ENCODE assay signal across 22 mouse cellular contexts in genomic region chr6:140998069-140998468, GRCm38 (mm10).
"Had no signal": no experiment of that assay in that cellular context is flagged by ENCODE, and none has a peak within 500 bp of the region (broad histone marks: within the 10 kb centered on the region; RNA-seq: fewer than 3 reads in every experiment).

No protein-coding gene starts in this region.

- H3K9me3 ChIP-seq: intestine, embryonic 15.5 days; limb, embryonic 13.5 days; lung, embryonic 15.5 days; midbrain, embryonic 12.5 days had no signal

- DNase-seq: kidney, adult 11 months; kidney, adult 8-10 months; kidney, postnatal 10 days; kidney, postnatal 36 days; layer of hippocampus, postnatal 36 days; left cerebral cortex, postnatal 4 days; liver, embryonic 13.5 days; lung, postnatal 10 days; lung, postnatal 36 days; right cerebral cortex, adult 18-20 months; right cerebral cortex, postnatal 14 days; right cerebral cortex, postnatal 4 days; thymus, adult 2 months; thymus, postnatal 25 days had no signal

- H3K4me1 ChIP-seq: intestine, embryonic 15.5 days; kidney, embryonic 15.5 days; limb, embryonic 13.5 days; liver, embryonic 13.5 days; megakaryocyte, embryonic 14.5 days had no signal

- H3K36me3 ChIP-seq: intestine, embryonic 15.5 days; kidney, embryonic 15.5 days; limb, embryonic 13.5 days; liver, embryonic 13.5 days; lung, embryonic 15.5 days; midbrain, embryonic 12.5 days had no signal

- H3K9ac ChIP-seq: intestine, embryonic 15.5 days; kidney, embryonic 15.5 days; limb, embryonic 13.5 days; liver, embryonic 13.5 days; lung, embryonic 15.5 days; midbrain, embryonic 12.5 days had no signal

- ATAC-seq: intestine, embryonic 15.5 days had no signal

- H3K4me3 ChIP-seq: intestine, embryonic 15.5 days; kidney, embryonic 15.5 days; left cerebral cortex, adult 2 months; limb, embryonic 13.5 days; liver, embryonic 13.5 days; lung, embryonic 15.5 days; megakaryocyte, embryonic 14.5 days; midbrain, embryonic 12.5 days had no signal

- H3K4me2 ChIP-seq: intestine, embryonic 15.5 days; kidney, embryonic 15.5 days; limb, embryonic 13.5 days; liver, embryonic 13.5 days; lung, embryonic 15.5 days; midbrain, embryonic 12.5 days had no signal

- H3K27ac ChIP-seq: intestine, embryonic 15.5 days; kidney, embryonic 15.5 days; left cerebral cortex, adult 2 months; limb, embryonic 13.5 days; liver, embryonic 13.5 days; lung, embryonic 15.5 days; midbrain, embryonic 12.5 days; stomach, postnatal 0 days had no signal

- H3K27me3 ChIP-seq: intestine, embryonic 15.5 days; kidney, embryonic 15.5 days; limb, embryonic 13.5 days; liver, embryonic 13.5 days; lung, embryonic 15.5 days; megakaryocyte, embryonic 14.5 days; midbrain, embryonic 12.5 days had no signal
